Mouse (Mus musculus): ENCODE data around the gene Ttc34.

Ttc34 gene

GRCm38 (mm10) chr4:154897676-154898465, 60.6 kb downstream of the Ttc34 start:
- DNase-seq (ENCODE audit: low read depth, low spot score): no peak

- DNase-seq (ENCODE audit: low read depth, low spot score): peak; percentile 95
Measured at GRCm38 (mm10) chr4:154898506-154899446, 61.5 kb downstream of the Ttc34 start, which contains the start of gene Fam213b. Gene Fam213b (minus strand): TSS chr4:154899135.

GRCm38 (mm10) chr4:154902371-154902770, 65.1 kb downstream of the Ttc34 start:
- DNase-seq (ENCODE audit: low read depth, low spot score): no peak

- peak; percentile 86 for DNase-seq (ENCODE audit: low read depth, low spot score)
Measured at GRCm38 (mm10) chr4:154904185-154905071, 67.2 kb downstream of the Ttc34 start.

- DNase-seq (ENCODE audit: low read depth, low spot score): peak; percentile 64
Measured at GRCm38 (mm10) chr4:154907833-154908232, 70.6 kb downstream of the Ttc34 start.

- no peak for DNase-seq (ENCODE audit: low read depth, low spot score)
Measured at GRCm38 (mm10) chr4:154908490-154908889, 71.2 kb downstream of the Ttc34 start.

GRCm38 (mm10) chr4:154910606-154911522, 73.6 kb downstream of the Ttc34 start:
- no peak for DNase-seq (ENCODE audit: low read depth, low spot score)

GRCm38 (mm10) chr4:154911644-154912043, 74.4 kb downstream of the Ttc34 start:
- DNase-seq (ENCODE audit: low read depth, low spot score): no peak

GRCm38 (mm10) chr4:154913845-154914244, 76.6 kb downstream of the Ttc34 start:
- no peak for DNase-seq (ENCODE audit: low read depth, low spot score)

- DNase-seq (ENCODE audit: low read depth, low spot score): no peak
Measured at GRCm38 (mm10) chr4:154914252-154914651, 77.0 kb downstream of the Ttc34 start.

GRCm38 (mm10) chr4:154914707-154915106, 77.4 kb downstream of the Ttc34 start:
- no peak for DNase-seq (ENCODE audit: low read depth, low spot score)

GRCm38 (mm10) chr4:154915286-154915685, 78.0 kb downstream of the Ttc34 start:
- DNase-seq (ENCODE audit: low read depth, low spot score): no peak

GRCm38 (mm10) chr4:154916662-154917061, 79.4 kb downstream of the Ttc34 start:
- no peak for DNase-seq (ENCODE audit: low read depth, low spot score)
